Mouse (Mus musculus): ENCODE results near the gene Sumf1. TPM values are rescaled to one million over a fixed set of nuclear protein-coding genes. Genes with fewer than 3 reads are reported as not detected.

Sumf1 gene
- polyA plus RNA-seq, 1 experiment from 2014 or later = 15.4 TPM

- WGBS = under 1% methylated on average over 27 of the region's 27 CpGs
- peak within 1 kb of the TSS; percentile 64 for H3K4me2 ChIP-seq
- peak within 1 kb of the TSS; percentile 65 for H3K4me3 ChIP-seq (ENCODE audit: low read depth, low read length)
- no peaks in the 10 kb centered on the region for H3K9me3 ChIP-seq (ENCODE audit: control insufficient read depth, low read length)
- ATAC-seq (ENCODE audit: low FRiP score) (peak; percentile 100), DNase-seq (ENCODE audit: low spot score, missing footprints) (peak; percentile 98)
- no peaks in the 10 kb centered on the region for H3K36me3 ChIP-seq (ENCODE audit: control insufficient read depth, insufficient read depth, low read length)
- H3K9ac ChIP-seq (ENCODE audit: low read length) = peak within 1 kb of the TSS; percentile 61
- H3K27ac ChIP-seq (ENCODE audit: low read depth, low read length) = no peak within 1 kb of the TSS
- H3K27me3 ChIP-seq (ENCODE audit: control insufficient read depth, insufficient read depth, low read length) = no peaks in the 10 kb centered on the region; the same call in 1 of the 2 replicates
- peaks cover 11% of the 10 kb centered on the region; the same call in 1 of the 2 replicates for H3K4me1 ChIP-seq (ENCODE audit: control insufficient read depth, insufficient read depth, low read length)
These were observed 27.5 kb upstream of the Sumf1 start, which contains the start of gene Itpr1 for GRCm38 (mm10) chr6:108212881-108213295. Itpr1 (plus strand) TSS chr6:108213096.

GRCm38 (mm10) chr6:108211896-108212880, 26.8 kb upstream of the Sumf1 start:
- Histone ChIP-seq H3K36me3 (ENCODE audit: control insufficient read depth, insufficient read depth, low read length) (no peaks in the 10 kb centered on the region), H3K4me1 (ENCODE audit: control insufficient read depth, insufficient read depth, low read length) (peaks cover 11% of the 10 kb centered on the region; the same call in 1 of the 2 replicates), H3K27ac (ENCODE audit: low read depth, low read length) (no peak overlapping the region), H3K4me2 (peak overlapping the region; percentile 64), H3K9me3 (ENCODE audit: control insufficient read depth, low read length) (no peaks in the 10 kb centered on the region), H3K27me3 (ENCODE audit: control insufficient read depth, insufficient read depth, low read length) (no peaks in the 10 kb centered on the region; the same call in 1 of the 2 replicates), H3K4me3 (ENCODE audit: low read depth, low read length) (peak overlapping the region; percentile 65), H3K9ac (ENCODE audit: low read length) (peak overlapping the region; percentile 61)
- ATAC-seq (ENCODE audit: low FRiP score) (peak; percentile 9), DNase-seq (ENCODE audit: low spot score, missing footprints) (peak; percentile 89)
- WGBS = 8% methylated on average over 36 of the region's 36 CpGs

GRCm38 (mm10) chr6:108206914-108207566, 21.7 kb upstream of the Sumf1 start:
- ATAC-seq (ENCODE audit: low FRiP score) (no peak), DNase-seq (ENCODE audit: low spot score, missing footprints) (no peak)
- H3K9ac ChIP-seq (ENCODE audit: low read length) = no peak overlapping the region
- H3K27me3 ChIP-seq (ENCODE audit: control insufficient read depth, insufficient read depth, low read length) = no peaks in the 10 kb centered on the region
- no peaks in the 10 kb centered on the region for H3K9me3 ChIP-seq (ENCODE audit: control insufficient read depth, low read length)
- no peak overlapping the region for H3K4me2 ChIP-seq
- WGBS = 85% methylated on average over 5 of the region's 5 CpGs
- no peaks in the 10 kb centered on the region for H3K36me3 ChIP-seq (ENCODE audit: control insufficient read depth, insufficient read depth, low read length)
- no peak overlapping the region for H3K4me3 ChIP-seq (ENCODE audit: low read depth, low read length)
- 0 out of 2 replicates have a peak, but pooled peaks cover 3% of the 10 kb centered on the region for H3K4me1 ChIP-seq (ENCODE audit: control insufficient read depth, insufficient read depth, low read length)
- no peak overlapping the region for H3K27ac ChIP-seq (ENCODE audit: low read depth, low read length)

GRCm38 (mm10) chr6:108206145-108206544, 20.8 kb upstream of the Sumf1 start:
- H3K4me2 ChIP-seq = no peak overlapping the region
- ATAC-seq (ENCODE audit: low FRiP score) (no peak), DNase-seq (ENCODE audit: low spot score, missing footprints) (no peak)
- no peaks in the 10 kb centered on the region for H3K9me3 ChIP-seq (ENCODE audit: control insufficient read depth, low read length)
- H3K27ac ChIP-seq (ENCODE audit: low read depth, low read length) = no peak overlapping the region
- H3K36me3 ChIP-seq (ENCODE audit: control insufficient read depth, insufficient read depth, low read length) = no peaks in the 10 kb centered on the region
- H3K4me1 ChIP-seq (ENCODE audit: control insufficient read depth, insufficient read depth, low read length) = no peaks in the 10 kb centered on the region
- no peak overlapping the region for H3K9ac ChIP-seq (ENCODE audit: low read length)
- H3K27me3 ChIP-seq (ENCODE audit: control insufficient read depth, insufficient read depth, low read length) = no peaks in the 10 kb centered on the region
- H3K4me3 ChIP-seq (ENCODE audit: low read depth, low read length) = no peak overlapping the region
- 80% methylated on average over 4 of the region's 4 CpGs for WGBS

GRCm38 (mm10) chr6:108204322-108204721, 18.9 kb upstream of the Sumf1 start:
- Histone ChIP-seq H3K27me3 (ENCODE audit: control insufficient read depth, insufficient read depth, low read length) (no peaks in the 10 kb centered on the region), H3K4me1 (ENCODE audit: control insufficient read depth, insufficient read depth, low read length) (no peaks in the 10 kb centered on the region), H3K36me3 (ENCODE audit: control insufficient read depth, insufficient read depth, low read length) (no peaks in the 10 kb centered on the region), H3K4me3 (ENCODE audit: low read depth, low read length) (no peak overlapping the region), H3K9me3 (ENCODE audit: control insufficient read depth, low read length) (no peaks in the 10 kb centered on the region), H3K27ac (ENCODE audit: low read depth, low read length) (no peak overlapping the region), H3K9ac (ENCODE audit: low read length) (no peak overlapping the region), H3K4me2 (no peak overlapping the region)
- ATAC-seq (ENCODE audit: low FRiP score) (no peak), DNase-seq (ENCODE audit: low spot score, missing footprints) (no peak)
- 84% methylated on average over 2 of the region's 2 CpGs for WGBS

GRCm38 (mm10) chr6:108198286-108198685, 12.9 kb upstream of the Sumf1 start:
- Histone ChIP-seq H3K9me3 (ENCODE audit: control insufficient read depth, low read length) (no peaks in the 10 kb centered on the region), H3K9ac (ENCODE audit: low read length) (no peak overlapping the region), H3K4me1 (ENCODE audit: control insufficient read depth, insufficient read depth, low read length) (no peaks in the 10 kb centered on the region), H3K4me3 (ENCODE audit: low read depth, low read length) (no peak overlapping the region), H3K36me3 (ENCODE audit: control insufficient read depth, insufficient read depth, low read length) (no peaks in the 10 kb centered on the region), H3K4me2 (no peak overlapping the region), H3K27ac (ENCODE audit: low read depth, low read length) (no peak overlapping the region), H3K27me3 (ENCODE audit: control insufficient read depth, insufficient read depth, low read length) (no peaks in the 10 kb centered on the region)
- no peak for DNase-seq (ENCODE audit: low spot score, missing footprints)
- WGBS = 88% methylated on average over 7 of the region's 7 CpGs
- no peak for ATAC-seq (ENCODE audit: low FRiP score)

- ATAC-seq (ENCODE audit: low FRiP score) (no peak), DNase-seq (ENCODE audit: low spot score, missing footprints) (no peak)
- 80% methylated on average over 4 of the region's 4 CpGs for WGBS
- H3K4me2 ChIP-seq = no peak overlapping the region
- H3K4me1 ChIP-seq (ENCODE audit: control insufficient read depth, insufficient read depth, low read length) = no peaks in the 10 kb centered on the region
- H3K9ac ChIP-seq (ENCODE audit: low read length) = no peak overlapping the region
- no peak overlapping the region for H3K27ac ChIP-seq (ENCODE audit: low read depth, low read length)
- no peak overlapping the region for H3K4me3 ChIP-seq (ENCODE audit: low read depth, low read length)
- no peaks in the 10 kb centered on the region for H3K27me3 ChIP-seq (ENCODE audit: control insufficient read depth, insufficient read depth, low read length)
- no peaks in the 10 kb centered on the region for H3K9me3 ChIP-seq (ENCODE audit: control insufficient read depth, low read length)
- H3K36me3 ChIP-seq (ENCODE audit: control insufficient read depth, insufficient read depth, low read length) = no peaks in the 10 kb centered on the region
These were observed 11.7 kb upstream of the Sumf1 start for GRCm38 (mm10) chr6:108197117-108197516.

GRCm38 (mm10) chr6:108196665-108197064, 11.3 kb upstream of the Sumf1 start:
- H3K9me3 ChIP-seq (ENCODE audit: control insufficient read depth, low read length) = no peaks in the 10 kb centered on the region
- no peak overlapping the region for H3K4me2 ChIP-seq
- no peak overlapping the region for H3K27ac ChIP-seq (ENCODE audit: low read depth, low read length)
- H3K27me3 ChIP-seq (ENCODE audit: control insufficient read depth, insufficient read depth, low read length) = no peaks in the 10 kb centered on the region
- no peaks in the 10 kb centered on the region for H3K36me3 ChIP-seq (ENCODE audit: control insufficient read depth, insufficient read depth, low read length)
- ATAC-seq (ENCODE audit: low FRiP score) (no peak), DNase-seq (ENCODE audit: low spot score, missing footprints) (no peak)
- H3K4me3 ChIP-seq (ENCODE audit: low read depth, low read length) = no peak overlapping the region
- 87% methylated on average over 7 of the region's 7 CpGs for WGBS
- H3K9ac ChIP-seq (ENCODE audit: low read length) = no peak overlapping the region
- no peaks in the 10 kb centered on the region for H3K4me1 ChIP-seq (ENCODE audit: control insufficient read depth, insufficient read depth, low read length)

GRCm38 (mm10) chr6:108192632-108193031, 7.2 kb upstream of the Sumf1 start:
- H3K27ac ChIP-seq (ENCODE audit: low read depth, low read length) = no peak overlapping the region
- no peak overlapping the region for H3K4me3 ChIP-seq (ENCODE audit: low read depth, low read length)
- H3K9ac ChIP-seq (ENCODE audit: low read length) = no peak overlapping the region
- no peaks in the 10 kb centered on the region for H3K4me1 ChIP-seq (ENCODE audit: control insufficient read depth, insufficient read depth, low read length)
- DNase-seq (ENCODE audit: low spot score, missing footprints) = no peak
- H3K4me2 ChIP-seq = no peak overlapping the region
- H3K27me3 ChIP-seq (ENCODE audit: control insufficient read depth, insufficient read depth, low read length) = no peaks in the 10 kb centered on the region
- no peak for ATAC-seq (ENCODE audit: low FRiP score)
- no peaks in the 10 kb centered on the region for H3K36me3 ChIP-seq (ENCODE audit: control insufficient read depth, insufficient read depth, low read length)
- no peaks in the 10 kb centered on the region for H3K9me3 ChIP-seq (ENCODE audit: control insufficient read depth, low read length)
- 78% methylated on average over 4 of the region's 4 CpGs for WGBS
